Mouse (Mus musculus) neural tube, embryonic 13.5 days (tissue): Measurements from ENCODE around the gene Elobl. TPM values are rescaled to one million over a fixed set of nuclear protein-coding genes. Genes with fewer than 3 reads are reported as not detected.

Source experiments
- ATAC-seq: fragments of 200-750 bp; cut with Nextera tagmentation; 2 replicates; pipeline ENCODE4 v1.8.0; 2017; ENCODE audit warnings: low read depth, mild to moderate bottlenecking, moderate TSS enrichment, moderate library complexity
- H3K27ac ChIP-seq: fragments of 300-500 bp; sonication (generic); replicated peaks from 2 replicates; pipeline ENCODE4 v1.5.1; 2015; ENCODE audit warnings: moderate library complexity, mild to moderate bottlenecking, inconsistent platforms
- H3K27me3 ChIP-seq: fragments of 300-500 bp; sonication (generic); 2 replicates; pipeline ENCODE4 v1.6.1; 2015; ENCODE audit warnings: mild to moderate bottlenecking, inconsistent platforms
- H3K36me3 ChIP-seq: fragments of 300-500 bp; sonication (generic); 2 replicates; pipeline ENCODE4 v1.6.1; 2015; ENCODE audit warnings: mild to moderate bottlenecking, inconsistent platforms
- H3K4me1 ChIP-seq: fragments of 300-500 bp; sonication (generic); replicated peaks from 2 replicates; pipeline ENCODE4 v1.6.1; 2015; ENCODE audit warnings: inconsistent platforms
- H3K4me2 ChIP-seq: fragments of 300-500 bp; sonication (generic); 2 replicates; pipeline ENCODE4 v1.6.1; 2015; ENCODE audit warnings: inconsistent platforms, mild to moderate bottlenecking, moderate library complexity
- H3K4me3 ChIP-seq: fragments of 300-500 bp; sonication (generic); 2 replicates; pipeline ENCODE4 v1.5.1; 2015; ENCODE audit warnings: mild to moderate bottlenecking, inconsistent platforms
- H3K9ac ChIP-seq: fragments of 300-500 bp; sonication (generic); 2 replicates; pipeline ENCODE4 v1.6.1; 2015; ENCODE audit warnings: moderate library complexity, mild to moderate bottlenecking, inconsistent platforms
- H3K9me3 ChIP-seq: fragments of 300-500 bp; sonication (generic); 2 replicates; pipeline ENCODE4 v1.6.1; 2016; ENCODE audit warnings: inconsistent platforms
- WGBS: fragments of 180-500 bp; shearing (Covaris S2); methylation state at CpG from one replicate; pipeline ENCODE4 v1.1.7; 2015; 5-methylcytosine and 5-hydroxymethylcytosine counted together
- polyA plus RNA-seq: library from polyadenylated mRNA; unstranded; fragments of >200 nt; fragmentation: Nextera tagmentation; extraction: Ambion mirVana; gene quantifications from 2 replicates; pipeline ENCODE4 v1.2.1, GENCODE M21; 2015

The Elobl gene
- polyA plus RNA-seq, 1 experiment from 2014 or later: not detected

DNA sequence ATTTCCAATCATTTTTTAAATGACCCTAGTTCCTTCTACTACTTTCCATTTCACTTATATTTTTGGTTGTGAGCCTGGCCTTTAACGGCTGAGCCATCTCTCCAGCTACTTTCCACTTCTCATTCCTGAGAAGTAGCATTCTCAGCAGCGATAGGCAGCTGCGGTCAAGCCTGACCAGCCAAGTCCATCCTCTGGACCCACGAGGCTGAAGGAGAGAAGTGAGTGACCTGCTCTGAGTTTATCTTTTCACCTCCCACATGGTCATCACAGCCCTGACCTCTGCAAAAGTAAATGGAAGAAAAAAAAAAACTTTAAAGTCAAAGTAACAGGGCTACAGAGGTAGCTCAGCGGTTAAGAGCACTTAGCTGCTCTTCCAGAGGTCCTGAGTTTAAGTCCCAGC, 40.2 kb downstream of the Elobl start:
- H3K27ac ChIP-seq: no peak overlapping the region
- H3K4me1 ChIP-seq: no peaks in the 10 kb centered on the region
- H3K4me3 ChIP-seq: no peak overlapping the region
- H3K9ac ChIP-seq: no peak overlapping the region
- ATAC-seq: no peak
- no peaks in the 10 kb centered on the region for H3K9me3 ChIP-seq
- WGBS: 89% methylated on average over 5 of the region's 5 CpGs
- H3K4me2 ChIP-seq: no peak overlapping the region
- H3K36me3 ChIP-seq: peaks cover 30% of the 10 kb centered on the region
- no peaks in the 10 kb centered on the region for H3K27me3 ChIP-seq

Other genes with a start within 250 kb of the Elobl start
- 20.9 and 21.7 TPM in 2 replicates for gene Msi2, start 248.4 kb downstream of the Elobl start, polyA plus RNA-seq
- gene Akap1, start 102.3 kb downstream of the Elobl start, polyA plus RNA-seq: 25.7 and 25.9 TPM in 2 replicates
- 25.7 and 27.4 TPM in 2 replicates for gene Scpep1, start 11.5 kb downstream of the Elobl start, polyA plus RNA-seq
- gene Coil, start 3.3 kb upstream of the Elobl start, polyA plus RNA-seq: 27.5 and 28.0 TPM in 2 replicates
- gene Trim25, start 32.4 kb upstream of the Elobl start, polyA plus RNA-seq: 5.0 and 5.5 TPM in 2 replicates
- gene Dgke, start 99.9 kb upstream of the Elobl start, polyA plus RNA-seq: 13.5 and 15.6 TPM in 2 replicates
- gene Gm525, start 106.9 kb upstream of the Elobl start, polyA plus RNA-seq: not detected in 2 replicates